Mouse (Mus musculus): Measurements from ENCODE around the gene Mfsd4b1. TPM values are rescaled to one million over a fixed set of nuclear protein-coding genes. Genes with fewer than 3 reads are reported as not detected.

The Mfsd4b1 gene
- total and polyA plus RNA-seq, 2 experiments from 2014 or later = 0.62 to 0.94 TPM

DNA sequence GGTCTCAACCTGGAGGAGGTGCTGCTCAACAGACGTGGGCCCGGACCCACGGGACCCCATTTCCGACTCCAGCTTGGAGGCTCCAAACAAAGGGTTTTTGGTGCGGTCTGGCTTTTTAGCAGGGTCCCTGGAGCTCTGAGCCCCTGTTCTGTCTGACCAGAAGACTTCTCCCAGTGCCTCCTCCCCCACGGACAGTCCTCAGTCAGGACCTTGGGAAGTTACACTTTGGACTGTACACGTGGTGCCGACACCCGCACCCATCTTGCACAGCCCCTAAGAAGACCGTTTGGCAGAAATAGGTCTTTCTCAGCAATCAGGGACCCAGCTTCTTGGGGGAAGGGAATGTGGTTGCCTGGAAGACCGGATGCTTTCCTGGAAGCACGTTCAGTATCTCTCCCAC lies 38.6 kb downstream of the Mfsd4b1 start, which contains the start of gene Mfsd4b5:
TSS of gene Mfsd4b5 (minus strand) at position 181 of the 400 bp plus-strand sequence.
- TF ChIP-seq CTCF (IDR thresholded peaks at IDR 0.05; ENCODE audit: low read depth) = no peak
- Histone ChIP-seq H3K27ac (ENCODE audit: low read depth, low read length) (no peak within 1 kb of the TSS), H3K4me1 (ENCODE audit: insufficient read depth) (no peaks in the 10 kb centered on the region), H3K36me3 (ENCODE audit: insufficient read depth) (no peaks in the 10 kb centered on the region), H3K4me2 (ENCODE audit: low read depth) (no peak within 1 kb of the TSS), H3K4me3 (ENCODE audit: low read depth, low read length) (no peak within 1 kb of the TSS), H3K27me3 (ENCODE audit: insufficient read depth, low read length) (no peaks in the 10 kb centered on the region), H3K9me3 (ENCODE audit: low read length) (no peaks in the 10 kb centered on the region), H3K9ac (no peak within 1 kb of the TSS)
- no peak for DNase-seq
- ATAC-seq = no peak
- 90% methylated on average over 12 of the region's 12 CpGs for WGBS

DNA sequence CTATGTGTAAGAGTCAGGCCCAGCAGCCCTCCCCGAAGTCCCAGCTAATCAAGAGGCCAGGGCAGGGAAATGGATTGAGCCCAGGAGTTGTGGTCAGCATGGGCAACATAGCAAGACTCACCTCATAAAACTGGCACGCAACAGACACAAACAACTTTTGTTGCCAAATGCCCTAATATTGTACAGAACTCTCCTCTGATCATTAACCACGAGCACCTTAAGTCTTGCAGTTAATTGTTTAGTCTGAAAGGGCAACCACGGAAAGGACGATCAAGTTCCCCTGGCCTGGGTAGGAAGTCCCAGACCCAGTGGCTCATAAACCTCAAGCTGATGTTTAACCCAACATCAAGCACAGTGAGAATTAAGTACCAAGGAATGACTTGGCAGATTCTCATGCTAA lies 42.5 kb downstream of the Mfsd4b1 start:
- 75% methylated on average over 5 of the region's 5 CpGs for WGBS
- Histone ChIP-seq H3K9me3 (ENCODE audit: low read length) (0 out of 2 replicates have a peak, but pooled peaks cover 6% of the 10 kb centered on the region), H3K4me3 (ENCODE audit: low read depth, low read length) (no peak overlapping the region), H3K4me2 (ENCODE audit: low read depth) (no peak overlapping the region), H3K27me3 (ENCODE audit: insufficient read depth, low read length) (no peaks in the 10 kb centered on the region), H3K27ac (ENCODE audit: low read depth, low read length) (no peak overlapping the region), H3K36me3 (ENCODE audit: insufficient read depth) (no peaks in the 10 kb centered on the region), H3K4me1 (ENCODE audit: insufficient read depth) (no peaks in the 10 kb centered on the region), H3K9ac (no peak overlapping the region)
- no peak for TF ChIP-seq CTCF (IDR thresholded peaks at IDR 0.05; ENCODE audit: low read depth)
- no peak for ATAC-seq
- DNase-seq = no peak

DNA sequence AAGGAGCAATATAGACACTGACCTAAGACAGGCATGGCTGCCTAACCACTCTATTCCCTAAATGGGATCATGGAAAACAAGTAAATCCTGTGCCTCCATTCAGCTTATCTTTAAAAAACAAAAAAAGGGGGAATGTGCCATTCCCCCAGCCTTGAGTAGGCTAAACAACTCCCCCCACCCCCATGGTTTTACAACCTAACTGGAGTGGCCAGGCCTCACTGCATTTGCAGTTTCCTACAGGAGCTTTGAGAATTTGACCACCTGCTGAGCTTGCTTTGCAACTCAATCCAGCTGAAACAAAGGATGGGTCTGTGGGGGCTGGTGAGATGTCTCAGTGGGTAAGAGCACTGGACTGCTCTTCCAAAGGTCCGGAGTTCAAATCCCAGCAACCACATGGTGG lies 46.8 kb downstream of the Mfsd4b1 start:
- ATAC-seq = no peak

DNA sequence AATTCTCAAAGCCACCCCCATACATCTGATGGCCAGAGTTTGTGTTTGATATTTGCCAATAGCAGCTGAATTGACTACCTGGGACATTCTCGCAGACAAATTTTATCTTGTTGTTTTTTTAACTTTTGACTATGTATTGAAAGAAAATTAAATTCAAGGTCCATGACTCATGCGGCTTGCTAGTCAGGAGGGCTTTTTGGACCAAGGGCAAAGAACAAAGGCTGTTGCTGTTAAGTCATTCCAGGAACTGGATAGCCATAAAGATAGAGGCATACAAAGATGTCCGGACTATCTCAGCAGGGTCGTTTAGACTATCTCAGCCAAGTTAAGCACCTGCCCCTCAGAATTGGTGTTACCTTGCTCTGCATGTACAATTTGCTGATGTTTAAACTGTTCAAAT lies 47.7 kb downstream of the Mfsd4b1 start:
- no peak overlapping the region for H3K4me3 ChIP-seq (ENCODE audit: low read depth, low read length)
- H3K27me3 ChIP-seq (ENCODE audit: insufficient read depth, low read length) = no peaks in the 10 kb centered on the region
- no peaks in the 10 kb centered on the region for H3K4me1 ChIP-seq (ENCODE audit: insufficient read depth)
- no peaks in the 10 kb centered on the region for H3K36me3 ChIP-seq (ENCODE audit: insufficient read depth)
- 0 out of 2 replicates have a peak, but pooled peaks cover 7% of the 10 kb centered on the region for H3K9me3 ChIP-seq (ENCODE audit: low read length)
- no peak overlapping the region for H3K4me2 ChIP-seq (ENCODE audit: low read depth)
- DNase-seq (no peak), ATAC-seq (no peak)
- H3K27ac ChIP-seq (ENCODE audit: low read depth, low read length) = no peak overlapping the region
- no peak for TF ChIP-seq CTCF (IDR thresholded peaks at IDR 0.05; ENCODE audit: low read depth)
- WGBS = 94% methylated on average over 4 of the region's 4 CpGs
- H3K9ac ChIP-seq = no peak overlapping the region

More for the DNA sequence above, 46.8 kb downstream of the Mfsd4b1 start:
- TF ChIP-seq CTCF (IDR thresholded peaks at IDR 0.05; ENCODE audit: low read depth) = no peak
- no peak overlapping the region for H3K4me2 ChIP-seq (ENCODE audit: low read depth)
- no peak overlapping the region for H3K9ac ChIP-seq
- no peaks in the 10 kb centered on the region for H3K27me3 ChIP-seq (ENCODE audit: insufficient read depth, low read length)
- whole genome bisulfite sequencing = 95% methylated on average over 1 of the region's 1 CpGs
- H3K36me3 ChIP-seq (ENCODE audit: insufficient read depth) = no peaks in the 10 kb centered on the region
- DNase-seq = no peak
- H3K4me1 ChIP-seq (ENCODE audit: insufficient read depth) = no peaks in the 10 kb centered on the region
- H3K4me3 ChIP-seq (ENCODE audit: low read depth, low read length) = no peak overlapping the region
- no peak overlapping the region for H3K27ac ChIP-seq (ENCODE audit: low read depth, low read length)
- 0 out of 2 replicates have a peak, but pooled peaks cover 7% of the 10 kb centered on the region for H3K9me3 ChIP-seq (ENCODE audit: low read length)

GRCm38 (mm10) chr10:39975771-39976170 lies 49.3 kb downstream of the Mfsd4b1 start:
- Histone ChIP-seq H3K4me2 (ENCODE audit: low read depth) (no peak overlapping the region), H3K4me3 (ENCODE audit: low read depth, low read length) (no peak overlapping the region), H3K9me3 (ENCODE audit: low read length) (0 out of 2 replicates have a peak, but pooled peaks cover 7% of the 10 kb centered on the region), H3K4me1 (ENCODE audit: insufficient read depth) (no peaks in the 10 kb centered on the region), H3K36me3 (ENCODE audit: insufficient read depth) (no peaks in the 10 kb centered on the region), H3K9ac (no peak overlapping the region), H3K27ac (ENCODE audit: low read depth, low read length) (no peak overlapping the region), H3K27me3 (ENCODE audit: insufficient read depth, low read length) (no peaks in the 10 kb centered on the region)
- whole genome bisulfite sequencing = 44% methylated on average over 2 of the region's 2 CpGs
- ATAC-seq = no peak
- no peak for TF ChIP-seq CTCF (IDR thresholded peaks at IDR 0.05; ENCODE audit: low read depth)
- DNase-seq = no peak

DNA sequence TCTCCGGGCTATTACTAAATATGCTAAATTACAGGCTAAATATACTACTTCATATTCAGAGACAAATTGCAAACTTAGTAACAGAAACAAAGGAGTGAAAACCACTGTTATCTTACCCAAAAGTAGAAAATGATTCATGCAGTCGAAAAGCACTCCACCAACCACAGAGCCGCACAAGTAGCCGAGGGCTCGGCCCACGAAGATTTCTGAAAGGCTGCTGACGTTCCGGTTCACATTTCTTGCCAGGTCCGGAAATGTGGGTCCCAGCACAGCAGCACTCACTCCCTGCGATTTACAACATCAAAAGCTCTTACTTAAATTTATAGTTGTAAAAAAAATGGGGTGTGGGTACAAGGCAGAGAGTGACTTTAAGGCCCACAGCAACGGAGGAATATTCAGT lies 50.1 kb downstream of the Mfsd4b1 start:
- H3K27ac ChIP-seq (ENCODE audit: low read depth, low read length) = no peak overlapping the region
- H3K4me1 ChIP-seq (ENCODE audit: insufficient read depth) = no peaks in the 10 kb centered on the region
- WGBS = 70% methylated on average over 11 of the region's 11 CpGs
- H3K36me3 ChIP-seq (ENCODE audit: insufficient read depth) = no peaks in the 10 kb centered on the region
- ATAC-seq (no peak), DNase-seq (no peak)
- no peak for TF ChIP-seq CTCF (IDR thresholded peaks at IDR 0.05; ENCODE audit: low read depth)
- no peak overlapping the region for H3K4me3 ChIP-seq (ENCODE audit: low read depth, low read length)
- 0 out of 2 replicates have a peak, but pooled peaks cover 7% of the 10 kb centered on the region for H3K9me3 ChIP-seq (ENCODE audit: low read length)
- H3K27me3 ChIP-seq (ENCODE audit: insufficient read depth, low read length) = no peaks in the 10 kb centered on the region
- no peak overlapping the region for H3K4me2 ChIP-seq (ENCODE audit: low read depth)
- no peak overlapping the region for H3K9ac ChIP-seq

- H3K4me3 ChIP-seq (ENCODE audit: low read depth, low read length) = no peak overlapping the region
- no peak overlapping the region for H3K27ac ChIP-seq (ENCODE audit: low read depth, low read length)
- DNase-seq = no peak
- no peak overlapping the region for H3K9ac ChIP-seq
- TF ChIP-seq CTCF (IDR thresholded peaks at IDR 0.05; ENCODE audit: low read depth) = no peak
- H3K27me3 ChIP-seq (ENCODE audit: insufficient read depth, low read length) = no peaks in the 10 kb centered on the region
- no peaks in the 10 kb centered on the region for H3K4me1 ChIP-seq (ENCODE audit: insufficient read depth)
- no peaks in the 10 kb centered on the region for H3K9me3 ChIP-seq (ENCODE audit: low read length)
- no peak overlapping the region for H3K4me2 ChIP-seq (ENCODE audit: low read depth)
- 89% methylated on average over 3 of the region's 3 CpGs for WGBS
- no peaks in the 10 kb centered on the region for H3K36me3 ChIP-seq (ENCODE audit: insufficient read depth)
- ATAC-seq = no peak
These were observed 57.6 kb downstream of the Mfsd4b1 start for GRCm38 (mm10) chr10:39967512-39967911.
